Mouse (Mus musculus) left cerebral cortex, adult 2 months (tissue): ENCODE results near the gene Chd1l. TPM values are rescaled to one million over a fixed set of nuclear protein-coding genes. Genes with fewer than 3 reads are reported as not detected.
A peak's percentile ranks its signal among the peaks of the same experiment; 100 is the strongest.

Experiments
- DNase-seq, 2 experiments: peaks; one replicate each; pipeline ENCODE4 v3.0.0; 2021 to 2022; ENCODE audit warnings: low spot score in 2 of 2, mixed read lengths in 1 of 2; ENCODE audit errors: extremely low spot score in 1 of 2
- H3K27ac ChIP-seq: fragments of 200-600 bp; 2 replicates; pipeline ENCODE4 v1.8.1; 2022
- H3K4me3 ChIP-seq: fragments of 200-600 bp; 2 replicates; pipeline ENCODE4 v1.8.1; 2022
- CTCF ChIP-seq: fragments of 200-600 bp; IDR thresholded peaks from 2 replicates; pipeline ENCODE4 v1.8.1; 2022; ENCODE audit warnings: antibody characterized with exemption, mild to moderate bottlenecking, moderate library complexity
- intact Hi-C: fragments of 180-260 bp; cut with DNase I; formaldehyde crosslinking; loops from one replicate; pipeline ENCODE4 v1.15.1; 2025
- total RNA-seq, 2 experiments: library from RNA; stranded (reverse); gene quantifications; 2 replicates each; pipeline ENCODE4 v1.2.3; 2021

Gene Chd1l
- total RNA-seq, 2 experiments from 2014 or later = 9.6 to 10.6 TPM

DNA sequence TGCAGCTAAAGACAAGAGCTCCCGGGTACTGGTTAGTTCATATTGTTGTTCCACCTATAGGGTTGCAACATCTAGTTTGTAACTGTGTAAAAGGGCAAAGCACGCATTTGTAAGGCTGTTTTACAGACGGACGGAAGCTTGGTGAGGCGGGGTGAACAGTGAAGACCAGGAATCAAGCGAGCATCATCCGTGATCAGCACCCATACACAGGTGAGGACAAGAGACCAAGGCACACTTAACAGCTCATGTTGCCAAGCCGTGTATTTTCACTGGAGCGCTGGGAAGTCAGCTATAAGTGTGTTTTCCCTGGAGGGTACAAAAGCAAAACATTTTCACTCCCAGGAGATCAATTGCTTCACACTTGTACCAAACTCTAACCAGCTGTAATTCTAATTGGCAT is 36.2 kb downstream of the Chd1l start:
- Histone ChIP-seq H3K27ac (no peak overlapping the region), H3K4me3 (no peak overlapping the region)
- intact Hi-C loops = no loop called here
- DNase-seq = no peak
- no peak for TF ChIP-seq CTCF

GRCm38 (mm10) chr3:97564588-97564987 is 45.4 kb downstream of the Chd1l start:
- intact Hi-C loops = no loop called here
- TF ChIP-seq CTCF = no peak

DNA sequence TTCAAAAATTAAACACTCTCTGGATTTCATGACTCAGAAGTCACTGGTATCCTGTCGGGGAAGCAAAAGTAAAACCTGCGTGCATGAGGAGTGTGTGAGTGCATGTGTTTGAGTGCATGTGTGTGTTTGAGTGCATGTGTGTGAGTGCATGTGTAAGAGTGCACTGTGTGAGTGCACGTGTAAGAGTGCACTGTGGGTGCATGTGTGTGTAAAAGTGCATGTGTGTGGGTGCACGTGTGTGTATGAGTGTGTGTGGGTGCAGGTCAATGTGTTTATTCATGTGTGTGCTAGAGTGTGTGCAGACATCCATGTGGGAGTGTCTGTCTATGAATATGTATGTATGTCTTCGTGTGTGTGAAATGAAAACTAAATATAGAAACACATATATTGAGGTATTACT is 51.4 kb downstream of the Chd1l start:
- Histone ChIP-seq H3K4me3 (no peak overlapping the region), H3K27ac (no peak overlapping the region)
- TF ChIP-seq CTCF = no peak
- DNase-seq = no peak
- intact Hi-C loops = no loop called here

More at GRCm38 (mm10) chr3:97564588-97564987, 45.4 kb downstream of the Chd1l start:
- Histone ChIP-seq H3K4me3 (no peak overlapping the region), H3K27ac (no peak overlapping the region)
- no peak for DNase-seq

GRCm38 (mm10) chr3:97546205-97546604 is 63.8 kb downstream of the Chd1l start:
- no peak for DNase-seq
- no peak overlapping the region for H3K4me3 ChIP-seq
- H3K27ac ChIP-seq = no peak overlapping the region
- no peak for TF ChIP-seq CTCF
- intact Hi-C loops = no loop called here

DNA sequence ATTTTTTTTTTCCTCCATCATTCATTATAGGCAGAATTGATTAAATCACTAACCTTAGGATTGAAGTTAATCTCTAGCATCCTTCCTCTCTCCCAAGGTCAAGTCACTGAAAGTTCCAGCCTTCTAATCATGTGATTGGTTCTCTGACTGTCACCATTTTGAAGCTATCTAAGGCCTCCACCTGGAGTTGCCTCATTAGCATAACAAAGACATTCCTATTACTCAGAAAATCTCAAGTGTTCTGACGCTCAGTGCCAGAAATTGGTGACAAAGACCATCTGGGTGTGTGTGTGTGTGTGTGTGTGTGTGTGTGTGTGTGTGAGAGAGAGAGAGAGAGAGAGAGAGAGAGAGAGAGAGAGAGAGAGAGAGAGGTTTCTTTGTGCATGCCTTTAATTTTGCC is 69.8 kb downstream of the Chd1l start:
- no peak for DNase-seq
- no peak overlapping the region for H3K4me3 ChIP-seq
- intact Hi-C loops = no loop called here
- no peak overlapping the region for H3K27ac ChIP-seq
- TF ChIP-seq CTCF = no peak

DNA sequence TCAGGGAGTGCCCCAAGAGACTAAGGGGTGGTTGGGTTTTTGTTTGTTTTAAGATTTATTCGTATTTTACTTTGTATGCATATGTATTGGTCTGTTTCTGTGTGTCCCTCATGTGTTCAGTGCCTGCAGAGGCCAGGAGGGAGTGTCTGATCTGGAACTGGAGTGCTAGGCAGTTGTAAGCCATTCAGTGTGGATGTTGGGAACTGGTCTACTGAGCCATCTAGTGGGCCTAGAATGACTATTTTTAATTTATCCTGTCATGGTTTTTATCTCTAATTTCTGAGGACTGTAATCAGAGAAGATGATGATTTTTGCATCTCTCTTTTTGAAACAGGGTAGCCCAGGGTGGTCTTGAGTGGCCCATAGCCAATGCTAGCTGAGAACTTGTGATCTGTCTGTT is 71.4 kb downstream of the Chd1l start:
- Histone ChIP-seq H3K4me3 (no peak overlapping the region), H3K27ac (no peak overlapping the region)
- intact Hi-C loops = loop anchor here (5.0 kb wide), 1 partner anchor 146 kb away; no protein-coding TSS in a partner anchor
- no peak for DNase-seq
- TF ChIP-seq CTCF = peak; percentile 38

DNA sequence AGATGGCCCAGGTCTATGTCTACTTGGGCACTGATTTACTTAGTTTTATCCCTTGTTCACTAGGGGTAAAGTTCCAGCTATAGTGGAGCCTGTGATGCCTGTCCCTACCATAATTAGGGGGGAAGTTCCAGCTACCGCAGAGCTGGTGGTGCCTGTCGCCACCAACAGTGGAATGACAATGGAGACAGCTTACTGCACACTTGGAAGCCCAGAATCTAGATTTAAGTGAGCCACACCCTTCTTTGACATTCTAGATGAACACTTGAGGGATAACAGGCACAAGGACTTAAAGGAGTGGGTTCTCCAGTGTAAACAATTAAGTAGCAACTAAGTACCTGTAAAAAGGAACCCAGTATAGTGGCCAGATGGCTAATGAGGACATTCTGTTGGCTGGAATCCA is 73.0 kb downstream of the Chd1l start:
- DNase-seq = no peak
- Histone ChIP-seq H3K4me3 (no peak overlapping the region), H3K27ac (no peak overlapping the region)
- intact Hi-C loops = loop anchor here (5.0 kb wide), 1 partner anchor 145 kb away; no protein-coding TSS in a partner anchor
- TF ChIP-seq CTCF = no peak

DNA sequence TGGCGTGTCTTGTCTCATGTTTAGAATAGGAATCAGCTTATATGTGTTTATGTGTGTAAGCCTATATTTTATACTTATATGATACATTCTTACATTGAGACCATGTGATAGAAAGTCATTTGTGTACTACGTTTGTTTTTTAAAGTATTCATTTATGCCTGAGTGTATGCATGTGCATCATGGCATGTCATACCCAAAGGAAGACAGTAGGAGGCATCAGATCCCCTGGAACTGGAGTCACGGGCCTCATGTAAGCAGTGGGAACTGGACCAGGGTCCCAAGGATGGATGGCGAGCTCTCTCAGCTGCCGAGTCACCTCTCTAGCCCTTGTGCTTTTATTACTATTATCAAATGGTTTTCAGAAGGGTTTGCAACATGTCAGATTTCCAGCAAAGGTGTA is 74.3 kb downstream of the Chd1l start:
- DNase-seq = no peak
- TF ChIP-seq CTCF = no peak; the same call in 1 of the 2 replicates
- Histone ChIP-seq H3K4me3 (no peak overlapping the region), H3K27ac (no peak overlapping the region)
- intact Hi-C loops = loop anchor here (5.0 kb wide), 1 partner anchor 143 kb away; no protein-coding TSS in a partner anchor

DNA sequence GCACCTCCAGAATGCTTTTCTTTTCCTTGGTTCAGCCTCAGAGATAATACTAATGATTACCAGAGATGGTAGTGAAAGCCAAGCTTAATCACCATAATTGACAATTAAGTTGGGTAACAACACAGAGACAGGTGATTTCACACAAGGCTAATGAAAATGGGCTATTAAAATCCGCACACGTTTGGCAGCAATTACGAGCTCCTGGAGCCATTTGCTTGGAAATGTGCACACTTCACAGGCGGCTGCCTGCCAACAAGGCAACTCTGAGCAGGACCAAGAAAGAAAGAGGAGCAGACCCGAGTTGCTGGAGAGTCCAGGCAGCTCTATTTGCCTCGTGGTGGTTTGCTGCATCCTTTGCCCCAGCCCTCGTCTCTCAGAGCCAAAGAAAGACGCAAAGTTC is 84.5 kb downstream of the Chd1l start:
- H3K4me3 ChIP-seq = no peak overlapping the region
- DNase-seq = no peak
- H3K27ac ChIP-seq = no peak overlapping the region
- TF ChIP-seq CTCF = no peak
- intact Hi-C loops = no loop called here

GRCm38 (mm10) chr3:97524835-97525234 is 85.2 kb downstream of the Chd1l start:
- DNase-seq = no peak
- intact Hi-C loops = loop anchor here (5.0 kb wide), 1 partner anchor 228 kb away; the partner anchor contains the start of gene Bcl9
- peak; percentile 71 for TF ChIP-seq CTCF
- no peak overlapping the region for H3K27ac ChIP-seq
- H3K4me3 ChIP-seq = no peak overlapping the region

- Histone ChIP-seq H3K4me3 (no peak overlapping the region; the same call in 1 of the 2 replicates), H3K27ac (peak overlapping the region; percentile 87)
- no peak for TF ChIP-seq CTCF
- peak; percentile 73 to 79 for DNase-seq
- intact Hi-C loops = loop anchor here (5.0 kb wide), 1 partner anchor 225 kb away; the partner anchor contains the start of gene Bcl9
Measured at GRCm38 (mm10) chr3:97521946-97522731, 87.9 kb downstream of the Chd1l start.

- Histone ChIP-seq H3K4me3 (no peak overlapping the region), H3K27ac (peak overlapping the region; percentile 73)
- DNase-seq = peak in 1 of 2 experiments; percentile 21
- TF ChIP-seq CTCF = no peak
- intact Hi-C loops = loop anchor here (5.0 kb wide), 1 partner anchor 223 kb away; the partner anchor contains the start of gene Bcl9
Measured at GRCm38 (mm10) chr3:97519883-97520282, 90.1 kb downstream of the Chd1l start.
